Mouse (Mus musculus) large intestine, adult 2 months (tissue): ENCODE data around the gene Abcg8. TPM values are rescaled to one million over a fixed set of nuclear protein-coding genes. Genes with fewer than 3 reads are reported as not detected.

Experiments used
- DNase-seq: peaks from one replicate; pipeline ENCODE4 v3.0.0-alpha.2; 2012; ENCODE audit warnings: low read depth, low spot score
- WGBS: fragments of 180-500 bp; shearing (Covaris S2); methylation state at CpG from one replicate; pipeline ENCODE4 v1.1.7; 2018; 5-methylcytosine and 5-hydroxymethylcytosine counted together
- polyA plus RNA-seq: library from polyadenylated mRNA; depleted of rRNA; stranded (reverse); fragments of >200 nt; gene quantifications from 2 replicates; pipeline ENCODE4 v1.2.3, GENCODE M21; 2012; rRNA removed

The Abcg8 gene
- 79.2 and 208 TPM in 2 replicates for polyA plus RNA-seq

DNA sequence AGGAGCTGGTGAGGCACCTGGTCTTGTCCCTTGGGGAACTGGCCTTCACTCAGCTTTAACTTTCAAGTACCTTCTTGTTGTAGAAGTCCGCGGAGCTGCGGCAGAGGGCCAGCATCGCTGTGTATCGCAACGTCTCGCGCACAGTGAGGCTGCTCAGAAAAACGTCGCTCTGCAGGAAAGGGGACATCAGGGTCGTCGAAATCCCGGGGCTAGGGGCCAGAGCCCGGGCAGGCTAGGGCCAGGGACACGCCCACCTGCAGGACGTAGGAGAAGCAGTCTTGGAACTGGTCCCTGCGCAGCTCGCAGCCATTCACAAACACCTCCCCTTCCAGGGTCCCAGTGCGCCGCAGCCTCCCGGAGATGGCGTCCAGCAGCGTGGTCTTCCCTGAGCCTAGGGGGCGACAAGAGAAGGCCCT lies at the start of gene Abcg8:
Abcg8 (plus strand) TSS at position 352 of the 416 bp plus-strand sequence.
- WGBS: 8% methylated on average over 24 of the region's 24 CpGs
- DNase-seq: no peak

DNA sequence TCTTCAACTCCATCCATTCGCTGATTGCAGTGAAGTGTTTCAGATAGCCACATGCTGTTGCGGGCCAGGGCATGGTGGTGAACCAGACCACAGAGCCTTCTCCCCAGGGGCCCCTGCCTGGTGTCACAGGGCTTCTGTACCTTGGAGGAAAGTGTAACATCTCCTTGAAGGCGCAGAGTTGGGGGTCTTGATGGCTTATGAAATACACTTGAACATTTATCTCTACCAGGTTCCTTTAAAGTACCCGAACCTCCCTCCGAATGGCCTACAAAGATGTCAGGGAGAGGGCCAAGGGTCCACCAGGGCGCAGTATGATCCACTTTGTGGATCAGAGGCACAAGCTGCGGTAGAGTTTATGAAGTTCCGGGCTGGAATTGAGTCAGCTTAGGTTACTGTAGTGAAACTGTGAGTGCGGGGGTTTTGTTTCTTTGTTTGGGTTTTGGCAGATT lies 49.2 kb upstream of the Abcg8 start:
- 46% methylated on average over 9 of the region's 9 CpGs for WGBS
- no peak for DNase-seq

DNA sequence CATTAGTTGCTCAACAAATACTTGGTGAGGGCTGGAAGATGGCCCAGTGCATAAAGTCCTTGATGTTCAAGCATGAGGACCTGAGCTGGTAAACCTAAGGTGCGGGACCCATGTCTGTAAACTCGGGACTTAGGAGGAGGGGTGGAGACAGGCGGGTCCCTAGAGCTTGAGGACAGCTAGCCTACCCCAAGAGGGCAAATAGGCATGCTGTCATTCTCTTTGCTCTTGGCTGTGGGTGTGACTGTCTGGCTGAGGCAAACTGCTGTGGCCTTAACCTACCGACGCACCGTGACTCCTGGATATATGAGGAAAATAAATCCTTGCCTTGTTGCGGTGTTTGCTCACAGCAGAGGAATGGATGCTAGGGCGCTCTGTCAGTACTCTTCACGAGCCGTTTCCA lies 48.4 kb upstream of the Abcg8 start:
- DNase-seq: no peak
- 67% methylated on average over 10 of the region's 10 CpGs for WGBS

DNA sequence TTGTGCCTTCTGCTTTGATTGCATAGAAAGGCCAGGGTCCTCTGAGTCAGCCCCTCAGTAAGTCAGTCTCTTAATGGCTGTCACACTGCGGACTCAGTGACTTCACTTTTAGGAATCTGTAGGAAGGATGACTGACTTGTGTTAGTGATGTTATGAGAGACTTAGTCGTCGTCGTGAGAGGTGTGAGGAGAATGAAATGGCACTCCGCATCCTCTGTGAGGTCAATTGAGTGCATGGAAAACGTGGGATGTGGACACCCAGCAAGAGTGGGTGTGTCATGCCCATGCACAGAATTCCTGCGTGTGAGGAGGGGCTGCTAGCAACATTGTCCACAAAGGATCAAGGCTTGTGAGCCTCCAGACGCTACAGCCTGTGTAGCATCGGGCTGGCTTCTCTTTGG lies 47.5 kb upstream of the Abcg8 start:
- DNase-seq: no peak
- WGBS: 79% methylated on average over 9 of the region's 9 CpGs

DNA sequence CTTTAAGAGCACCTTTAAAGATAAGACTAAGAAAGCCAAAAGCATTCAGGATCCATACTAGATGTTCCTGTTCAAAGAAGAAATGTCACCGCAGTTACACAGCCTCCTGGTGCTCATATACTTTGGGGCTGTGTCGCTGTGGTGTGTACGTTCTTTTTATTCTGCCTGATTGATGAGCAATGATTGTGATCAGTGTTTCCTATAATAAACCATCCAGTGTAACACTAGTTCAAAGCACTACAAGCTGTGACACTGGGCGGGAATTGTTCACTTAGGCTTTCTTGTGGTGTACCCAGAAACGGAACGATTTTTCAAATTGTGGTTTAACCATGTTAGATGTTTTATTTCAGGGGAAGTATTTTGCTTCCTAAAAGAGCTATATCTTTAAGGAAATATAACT lies 44.3 kb upstream of the Abcg8 start:
- WGBS: 87% methylated on average over 6 of the region's 6 CpGs
- DNase-seq: no peak

DNA sequence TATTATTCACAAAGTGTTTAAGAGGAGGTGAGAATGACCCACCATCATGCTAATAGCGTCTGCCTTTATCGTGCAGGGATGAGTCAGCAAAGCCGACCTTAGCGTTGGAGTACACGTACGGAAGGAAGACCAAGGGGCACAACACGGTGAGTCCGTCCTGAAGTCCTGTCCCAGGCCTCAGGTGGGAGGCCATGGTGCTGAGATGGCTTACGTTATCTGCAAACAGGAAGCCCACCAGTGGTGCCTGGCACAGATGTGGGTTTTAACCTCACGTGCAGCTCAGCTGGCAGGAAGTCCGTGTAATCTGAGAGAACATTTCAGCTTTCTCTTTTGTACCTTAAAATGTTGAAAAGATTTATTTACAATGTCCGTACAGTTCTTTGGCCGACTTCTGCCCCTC lies 42.7 kb upstream of the Abcg8 start:
- WGBS: 81% methylated on average over 13 of the region's 13 CpGs
- no peak for DNase-seq

DNA sequence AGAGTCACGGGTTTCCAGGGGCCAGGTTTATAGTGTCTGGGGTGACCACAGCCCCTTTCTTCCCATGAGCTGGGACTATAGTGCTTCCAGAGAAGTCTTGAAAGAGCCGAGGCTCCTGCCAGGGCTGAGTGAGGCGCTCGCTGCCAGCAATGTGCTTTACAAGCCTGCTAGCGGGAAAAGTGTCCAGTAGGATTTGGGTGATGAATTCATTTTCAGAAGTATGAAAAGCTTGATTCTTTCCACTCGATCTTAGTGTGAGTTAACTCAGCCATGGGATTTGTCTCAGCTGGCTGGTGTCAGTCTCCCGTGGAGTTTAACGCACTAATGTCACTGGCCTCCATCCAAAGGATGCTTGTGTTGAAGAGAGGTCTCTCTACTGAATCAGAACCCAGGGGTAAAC lies 39.8 kb upstream of the Abcg8 start:
- 68% methylated on average over 8 of the region's 8 CpGs for WGBS

DNA sequence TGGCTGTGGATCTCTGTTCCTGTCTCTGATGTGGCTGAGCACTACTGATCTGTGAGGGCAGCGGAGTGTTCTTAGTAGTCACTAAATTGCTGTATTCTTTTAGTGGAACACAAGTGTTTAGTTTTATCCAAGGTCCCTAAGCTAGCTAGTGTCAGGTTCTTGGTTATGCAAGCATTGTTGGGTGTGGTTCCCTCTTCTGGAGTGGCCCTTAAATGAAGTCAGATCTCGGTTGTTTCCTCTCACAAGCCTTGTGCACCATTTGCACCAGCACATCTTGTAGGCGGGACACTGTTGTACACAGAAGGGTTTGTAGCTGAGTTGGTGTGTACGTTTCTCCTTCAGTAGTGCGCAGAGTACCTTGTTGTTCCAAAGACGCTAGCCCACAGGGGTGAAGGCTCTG lies 38.1 kb upstream of the Abcg8 start:
- DNase-seq: no peak
- 81% methylated on average over 6 of the region's 6 CpGs for WGBS

More for the DNA sequence above, 39.8 kb upstream of the Abcg8 start:
- no peak for DNase-seq

DNA sequence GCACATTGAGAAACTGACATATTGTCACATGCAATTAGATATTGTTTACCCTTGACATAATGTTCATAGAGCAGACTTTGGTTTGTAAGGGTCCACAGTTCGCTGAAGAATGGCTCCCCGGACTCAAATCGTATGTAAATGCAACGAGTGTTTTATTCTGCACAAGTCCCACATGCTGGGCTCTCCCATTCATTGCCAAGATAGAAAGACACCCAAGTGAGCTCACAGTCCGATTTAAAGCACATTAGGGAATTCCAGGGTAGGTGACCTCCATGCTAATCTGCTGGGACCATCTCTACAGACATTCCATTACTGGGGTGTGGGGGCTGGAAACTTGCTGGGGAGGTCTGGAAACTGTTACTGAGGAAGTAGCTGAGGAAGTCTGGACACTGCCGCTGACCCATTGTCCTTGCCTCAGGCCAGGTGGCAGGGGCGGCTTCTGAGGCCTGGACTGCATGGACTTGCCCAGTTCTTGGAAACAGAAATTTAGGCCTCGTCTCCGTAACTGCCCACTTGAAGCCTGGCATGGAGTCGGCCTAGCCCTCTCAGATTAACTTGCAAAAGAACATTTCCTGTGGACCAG lies 36.2 kb upstream of the Abcg8 start:
- 83% methylated on average over 10 of the region's 10 CpGs for WGBS
- DNase-seq: no peak

DNA sequence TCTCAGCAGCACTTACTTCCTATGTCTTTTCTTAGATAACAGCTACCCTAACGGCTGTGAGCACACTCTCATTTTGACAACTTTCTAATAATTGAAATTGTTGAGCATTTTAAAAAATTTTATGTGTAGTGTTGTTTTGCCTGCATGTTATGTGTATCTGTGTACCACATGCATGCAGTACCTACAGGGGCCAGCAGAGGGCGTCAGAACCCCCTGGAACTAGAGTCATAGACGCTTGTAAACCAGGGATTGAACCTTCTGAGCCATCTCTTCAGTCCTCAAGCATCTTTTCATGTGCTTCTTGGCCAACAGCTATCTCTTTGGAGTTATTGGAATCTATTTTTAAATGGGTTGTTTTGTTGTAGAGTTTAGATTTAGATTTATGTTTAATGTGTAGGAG lies 34.2 kb upstream of the Abcg8 start:
- DNase-seq: no peak
- 27% methylated on average over 3 of the region's 3 CpGs for WGBS

DNA sequence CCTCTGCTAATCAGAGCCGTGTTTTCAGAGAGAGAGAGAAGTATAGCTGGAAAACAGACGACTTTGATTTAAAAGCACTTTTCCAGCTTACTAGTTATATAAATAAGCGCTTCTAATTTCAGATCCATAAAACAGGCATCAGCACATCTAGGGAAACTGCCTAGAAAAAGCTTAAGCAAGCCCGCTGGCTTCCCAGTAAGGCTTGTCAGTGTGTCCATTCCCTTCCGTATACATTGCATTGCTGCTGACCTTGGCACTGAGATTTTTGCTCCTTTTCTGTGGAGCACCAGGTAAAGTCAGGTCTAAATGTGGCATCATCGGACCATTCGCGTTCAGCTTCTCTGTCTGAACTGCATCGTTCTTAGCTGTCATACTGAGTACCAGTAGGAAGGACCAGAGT lies 33.8 kb upstream of the Abcg8 start:
- WGBS: 83% methylated on average over 9 of the region's 9 CpGs
- DNase-seq: no peak

DNA sequence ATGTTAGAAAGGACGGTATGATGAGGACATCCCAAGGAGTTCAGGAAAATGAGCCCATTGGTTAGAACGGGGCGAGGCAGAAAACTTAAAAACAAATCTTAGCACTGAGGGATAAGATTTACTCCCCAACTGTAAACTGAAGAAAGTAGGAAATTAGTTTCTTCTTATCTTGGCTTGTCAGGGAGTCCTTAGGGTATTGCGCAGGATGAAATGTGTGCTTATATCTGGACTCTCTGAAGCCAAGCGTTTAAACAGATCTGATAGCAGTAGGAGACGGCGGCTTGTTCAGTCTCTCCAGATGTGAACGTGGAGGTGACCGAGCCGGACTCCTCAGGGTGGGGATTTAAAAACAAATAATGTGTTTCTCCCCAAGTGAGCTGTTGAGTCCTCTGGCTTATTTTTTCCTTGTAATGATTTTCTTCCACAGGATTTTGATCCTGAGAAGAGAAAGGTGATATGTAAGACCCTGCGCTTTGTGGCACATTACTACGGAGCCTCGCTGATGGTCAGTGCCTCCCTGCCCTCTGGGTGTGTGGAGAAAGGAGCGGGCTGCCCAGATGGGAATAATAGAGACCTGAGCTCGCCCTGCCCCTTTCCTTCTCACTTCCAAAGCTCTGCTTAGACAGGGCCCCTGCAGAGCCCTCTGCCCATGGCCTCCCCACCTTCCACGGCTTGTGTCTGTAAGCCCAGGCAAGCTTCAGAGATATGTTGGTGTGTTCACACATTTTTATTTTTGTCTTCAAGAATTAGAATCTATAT lies 31.6 kb upstream of the Abcg8 start:
- WGBS: 82% methylated on average over 16 of the region's 16 CpGs
- DNase-seq: no peak

DNA sequence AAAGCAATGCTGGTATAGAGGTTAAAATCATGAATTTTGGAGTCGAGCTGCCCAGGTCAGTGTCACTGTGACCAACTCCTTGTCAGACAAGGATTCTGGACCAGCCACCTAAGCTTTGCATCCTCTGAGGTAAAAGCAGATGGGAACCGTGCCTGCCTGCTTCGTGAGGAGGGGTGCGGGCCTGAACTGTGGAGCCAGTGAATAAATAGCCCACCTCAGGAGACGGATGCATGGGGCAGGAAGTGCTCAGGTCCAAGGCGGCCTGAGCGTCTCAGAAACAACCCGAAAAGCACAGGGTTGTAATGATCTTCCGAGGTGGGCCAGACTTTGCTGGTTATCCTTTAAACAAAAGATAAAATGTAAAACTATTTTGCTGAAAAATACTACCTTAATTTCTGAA lies 31.0 kb upstream of the Abcg8 start:
- WGBS: 75% methylated on average over 9 of the region's 9 CpGs

DNA sequence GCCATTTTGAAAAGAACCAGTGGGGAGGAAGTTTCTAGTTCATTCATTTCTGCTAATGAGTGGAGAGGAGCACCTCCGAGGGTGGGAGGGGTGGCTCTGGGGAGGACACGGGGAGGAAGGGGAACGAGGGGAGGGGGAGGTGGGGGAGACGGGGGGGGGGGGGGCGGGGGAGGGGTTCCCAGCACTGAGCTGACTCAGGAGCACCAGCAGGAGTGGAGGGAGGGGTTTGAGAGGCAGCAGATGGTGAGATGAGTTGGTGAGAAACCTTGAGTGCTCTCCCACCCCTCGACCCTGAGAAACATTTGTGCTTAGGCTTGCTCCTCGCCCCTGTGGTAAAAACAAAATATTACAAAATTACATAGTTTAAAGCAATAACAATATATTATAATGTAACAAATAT lies 30.2 kb upstream of the Abcg8 start:
- WGBS: 29% methylated on average over 5 of the region's 7 CpGs
- DNase-seq: no peak

More for the DNA sequence above, 31.0 kb upstream of the Abcg8 start:
- DNase-seq: no peak

DNA sequence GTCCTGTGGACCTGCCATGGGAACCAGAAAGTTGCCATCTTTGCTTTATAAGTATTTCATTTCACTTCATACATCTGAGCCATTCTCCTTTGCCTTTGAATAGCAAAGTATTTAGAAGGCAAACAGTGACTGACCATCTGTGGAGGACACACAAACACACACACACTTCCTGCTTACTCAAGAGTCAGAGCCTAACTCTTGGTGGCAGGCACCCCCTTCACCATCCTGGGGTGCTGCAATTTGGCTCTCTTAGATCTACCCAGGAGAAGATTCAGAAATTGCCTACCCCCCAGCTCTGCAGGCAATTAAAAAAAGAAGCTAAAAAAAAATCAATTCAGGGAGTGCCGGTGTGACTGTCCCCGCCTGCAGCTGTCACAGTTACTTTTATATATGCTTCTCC lies 29.6 kb upstream of the Abcg8 start:
- DNase-seq: no peak
- 56% methylated on average over 2 of the region's 2 CpGs for WGBS

DNA sequence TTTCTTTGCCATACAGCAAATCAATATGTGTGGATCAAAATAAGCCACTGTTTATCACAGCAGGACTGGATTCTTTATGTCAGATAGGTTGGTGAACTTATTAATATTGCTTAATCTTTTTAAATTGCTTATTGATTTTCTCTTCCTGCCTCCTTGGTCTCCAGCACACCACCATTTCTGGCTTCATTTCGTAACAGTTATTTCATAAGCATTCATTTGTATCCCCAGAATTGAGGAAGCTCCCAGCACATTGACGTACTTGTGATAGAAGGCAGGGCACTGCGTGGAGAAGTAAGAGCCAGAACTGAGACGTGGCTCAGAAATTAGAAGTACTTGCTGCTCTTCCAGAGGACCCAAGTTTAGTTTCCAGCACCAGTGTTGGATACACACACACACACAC lies 28.5 kb upstream of the Abcg8 start:
- no peak for DNase-seq
- 88% methylated on average over 4 of the region's 4 CpGs for WGBS

DNA sequence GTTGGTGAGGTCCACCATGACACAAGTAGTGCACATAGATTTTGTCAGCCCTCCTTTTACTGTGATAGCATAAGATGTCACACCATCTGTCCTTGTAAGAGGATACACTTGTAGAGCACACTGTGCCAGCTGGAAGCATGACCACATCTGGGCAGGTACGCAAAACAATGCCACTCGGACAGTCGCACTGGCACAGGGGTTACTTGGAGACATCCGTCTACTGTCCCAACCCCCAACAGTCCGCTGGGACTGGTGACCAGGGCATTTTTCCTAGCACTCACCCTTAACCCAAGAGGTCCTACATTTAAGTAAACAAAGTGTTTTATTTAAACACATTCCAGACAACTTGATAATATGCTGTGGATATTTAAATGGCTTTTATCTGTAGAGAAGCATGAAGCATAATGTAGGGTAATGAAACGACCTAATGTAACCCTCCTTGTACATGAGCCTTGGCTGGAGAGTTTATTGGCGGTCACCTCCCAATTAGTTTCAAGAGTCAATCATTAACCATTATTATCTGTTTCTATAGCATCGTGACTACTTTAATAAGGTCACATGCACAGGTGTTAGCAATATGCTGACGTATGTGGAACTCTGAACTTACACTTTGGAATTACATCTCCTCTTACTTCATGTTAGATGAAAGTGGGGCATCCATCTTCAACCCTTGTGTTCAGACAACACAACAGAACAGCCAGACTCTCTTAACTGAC lies 25.6 kb upstream of the Abcg8 start:
- WGBS: 57% methylated on average over 9 of the region's 9 CpGs
- DNase-seq: no peak

DNA sequence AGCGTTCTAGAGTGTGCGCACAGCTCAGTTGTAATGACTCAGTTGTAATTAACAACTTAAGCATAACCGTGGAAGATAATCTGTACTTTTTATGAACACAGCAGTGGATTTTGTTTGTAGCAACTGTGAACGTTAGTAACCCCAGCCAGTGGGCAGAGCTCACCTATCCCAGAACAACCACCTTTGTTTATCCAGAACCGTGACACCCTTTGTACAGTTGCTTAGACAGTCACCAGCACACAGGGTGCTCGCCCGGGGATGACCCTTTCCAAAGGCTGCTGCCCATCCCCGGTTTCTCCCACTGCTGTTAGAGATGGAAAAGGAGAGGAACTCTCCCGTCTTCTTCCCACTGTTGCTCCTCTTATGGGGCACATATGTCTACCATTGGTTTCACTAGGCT lies 22.6 kb upstream of the Abcg8 start:
- no peak for DNase-seq
- WGBS: 75% methylated on average over 9 of the region's 9 CpGs

DNA sequence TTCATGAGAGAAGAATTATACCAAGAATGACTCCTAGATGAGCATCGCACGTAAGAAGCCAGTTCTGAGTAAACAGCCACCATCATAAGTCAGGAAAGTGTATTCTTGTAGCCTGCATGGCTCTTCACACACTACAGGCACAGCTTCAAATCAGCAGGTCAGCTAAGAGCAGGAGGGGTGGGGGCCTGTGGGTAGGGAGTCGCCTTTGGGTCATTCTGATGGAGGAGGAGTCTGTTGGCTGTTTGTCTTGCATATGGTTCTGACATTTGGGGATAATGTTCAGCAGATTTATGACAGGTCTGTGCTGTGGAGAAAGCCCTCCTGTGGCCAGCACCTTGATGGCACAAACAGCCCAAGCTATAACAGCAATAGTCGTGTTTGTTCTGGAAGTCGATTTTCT lies 19.9 kb upstream of the Abcg8 start:
- DNase-seq: no peak
- 54% methylated on average over 5 of the region's 5 CpGs for WGBS

DNA sequence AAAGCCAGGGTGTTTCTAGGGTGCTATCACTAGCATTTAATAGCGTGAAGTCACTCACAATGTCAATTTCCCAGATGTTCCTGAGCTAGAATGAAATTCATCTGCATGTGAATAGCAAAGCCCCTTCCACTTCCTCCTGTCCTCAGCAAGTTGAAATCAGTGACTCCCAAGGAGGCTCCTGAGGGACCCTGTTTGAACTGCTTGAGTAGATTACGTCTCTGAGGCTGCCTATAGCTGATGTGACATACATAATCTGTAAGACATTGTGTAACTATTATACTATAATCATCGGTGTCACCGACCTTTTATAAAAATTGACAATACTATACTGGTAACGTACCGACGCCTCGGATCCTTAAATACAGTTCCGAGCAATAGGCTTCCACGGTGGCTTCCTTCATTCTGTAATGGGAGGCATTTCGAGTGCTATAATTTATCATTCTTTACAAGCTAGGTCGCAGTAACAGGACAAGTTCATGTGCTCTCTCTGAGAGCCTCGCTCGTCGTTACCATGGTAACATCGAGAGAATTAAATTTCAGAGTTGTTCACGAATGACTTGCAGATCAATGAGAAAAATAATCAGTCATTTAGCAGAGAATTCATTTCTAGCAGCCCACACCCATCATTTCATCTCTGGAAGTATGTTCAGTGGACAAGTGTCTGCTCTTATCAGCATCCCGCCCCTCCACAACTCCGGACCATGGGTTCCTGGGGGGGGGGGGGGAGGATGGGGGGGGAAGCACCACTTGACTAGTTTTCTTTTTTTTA lies 19.3 kb upstream of the Abcg8 start:
- no peak for DNase-seq
- WGBS: 70% methylated on average over 19 of the region's 19 CpGs
